Mouse (Mus musculus) ES-E14 (cell line): Measurements from ENCODE around the gene Gm11084. TPM values are rescaled to one million over a fixed set of nuclear protein-coding genes. Genes with fewer than 3 reads are reported as not detected.

Source experiments
- DNase-seq: peaks from one replicate; pipeline ENCODE4 v3.0.0-alpha.2; 2013; ENCODE audit warnings: low read depth, low spot score
- H3K27ac ChIP-seq: 2 replicates; pipeline ENCODE4 v1.5.1; 2012; ENCODE audit warnings: low read depth, mild to moderate bottlenecking, low read length, moderate library complexity, mixed read lengths; ENCODE audit not compliant: poor library complexity, insufficient read depth, severe bottlenecking
- H3K36me3 ChIP-seq: 2 replicates; pipeline ENCODE4 v1.6.1; 2012; ENCODE audit warnings: mild to moderate bottlenecking, low read length, moderate library complexity, mixed read lengths; ENCODE audit not compliant: control insufficient read depth, poor library complexity, insufficient read depth, severe bottlenecking
- H3K4me1 ChIP-seq, 2 experiments: fragments of 150-350 bp in 1 of 2; sonication (generic) in 1 of 2; 2 replicates each; pipeline ENCODE4 v1.6.1; 2012; ENCODE audit warnings: low read length in 2 of 2, mild to moderate bottlenecking in 1 of 2, mixed read lengths in 1 of 2; ENCODE audit not compliant: control insufficient read depth in 2 of 2, insufficient read depth in 2 of 2, poor library complexity in 1 of 2
- H3K4me3 ChIP-seq, 2 experiments: fragments of 150-350 bp in 1 of 2; sonication (generic) in 1 of 2; 2 replicates each; pipeline ENCODE4 v1.5.1; 2012; ENCODE audit warnings: low read length in 2 of 2, low read depth in 1 of 2, mild to moderate bottlenecking in 1 of 2, mixed read lengths in 1 of 2; ENCODE audit not compliant: insufficient read depth in 1 of 2, poor library complexity in 1 of 2, severe bottlenecking in 1 of 2
- H3K9ac ChIP-seq: 2 replicates; pipeline ENCODE4 v1.6.1; 2012; ENCODE audit warnings: low read depth, mild to moderate bottlenecking, low read length, mixed read lengths; ENCODE audit not compliant: poor library complexity, insufficient read depth, severe bottlenecking
- H3K9me3 ChIP-seq: fragments of 150-350 bp; sonication (generic); 2 replicates; pipeline ENCODE4 v1.6.1; 2012; ENCODE audit warnings: low read depth, mild to moderate bottlenecking, low read length; ENCODE audit not compliant: control insufficient read depth, insufficient read depth
- CHD2 ChIP-seq: IDR thresholded peaks from 2 replicates; pipeline ENCODE4 v1.6.1; 2014; ENCODE audit warnings: mild to moderate bottlenecking, low read depth, low read length, inconsistent platforms
- HCFC1 ChIP-seq: IDR thresholded peaks from 2 replicates; pipeline ENCODE4 v1.6.1; 2012; ENCODE audit warnings: low read length, inconsistent platforms, borderline replicate concordance; ENCODE audit not compliant: insufficient read depth
- MAFK ChIP-seq: IDR thresholded peaks from 2 replicates; pipeline ENCODE4 v1.6.1; 2014; ENCODE audit warnings: mild to moderate bottlenecking, low read depth, low read length, inconsistent platforms; ENCODE audit not compliant: insufficient read depth
- ZC3H11A ChIP-seq: IDR thresholded peaks from 2 replicates; pipeline ENCODE4 v1.6.1; 2012; ENCODE audit warnings: low read depth, mild to moderate bottlenecking, inconsistent platforms, low read length, borderline replicate concordance
- ZNF384 ChIP-seq: IDR thresholded peaks from 2 replicates; pipeline ENCODE4 v1.6.1; 2012; ENCODE audit warnings: low read depth, low read length, inconsistent platforms
- in situ Hi-C, 2 experiments: fragments of 600-800 bp; cut with MboI; formaldehyde crosslinking; loops; one replicate each; pipeline ENCODE4 v1.15.1; 2025; ENCODE audit warnings: low sequenced_read_pairs in 2 of 2, inconsistent platforms in 1 of 2; ENCODE audit not compliant: unreplicated experiment in 2 of 2
- total RNA-seq: library from RNA; depleted of rRNA; stranded (reverse); fragments of 300-350 nt; gene quantifications from 2 replicates; pipeline ENCODE4 v1.2.3, GENCODE M21; 2012; rRNA removed

The Gm11084 gene
- not detected in 2 replicates for total RNA-seq

DNA sequence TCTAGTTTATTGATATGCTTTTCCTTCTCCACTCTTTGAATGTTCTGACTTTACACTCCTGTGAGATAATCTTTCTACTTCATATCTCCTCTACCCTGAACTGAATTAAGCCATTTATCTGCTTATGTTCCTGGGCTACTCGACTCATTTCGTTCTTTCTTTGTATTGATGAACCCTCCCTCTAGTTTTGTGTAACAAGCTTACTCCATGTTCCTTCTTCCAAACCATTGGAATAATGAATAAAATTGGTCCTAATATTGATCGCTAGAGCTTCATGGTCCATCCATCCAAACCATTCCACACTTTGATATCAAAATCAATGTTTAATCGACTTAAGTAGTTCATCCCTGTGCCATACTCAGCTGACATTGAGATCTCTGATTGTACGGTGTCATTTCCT lies at the start of gene Gm11084:
Gm11084 (minus strand) TSS at position 101 of the 400 bp plus-strand sequence.
- no peak for DNase-seq
- peaks cover 2% of the 10 kb centered on the region; the same call in 1 of the 2 replicates for H3K9me3 ChIP-seq
- peak within 1 kb of the TSS; percentile 60; the same call in 1 of the 2 replicates for H3K27ac ChIP-seq

DNA sequence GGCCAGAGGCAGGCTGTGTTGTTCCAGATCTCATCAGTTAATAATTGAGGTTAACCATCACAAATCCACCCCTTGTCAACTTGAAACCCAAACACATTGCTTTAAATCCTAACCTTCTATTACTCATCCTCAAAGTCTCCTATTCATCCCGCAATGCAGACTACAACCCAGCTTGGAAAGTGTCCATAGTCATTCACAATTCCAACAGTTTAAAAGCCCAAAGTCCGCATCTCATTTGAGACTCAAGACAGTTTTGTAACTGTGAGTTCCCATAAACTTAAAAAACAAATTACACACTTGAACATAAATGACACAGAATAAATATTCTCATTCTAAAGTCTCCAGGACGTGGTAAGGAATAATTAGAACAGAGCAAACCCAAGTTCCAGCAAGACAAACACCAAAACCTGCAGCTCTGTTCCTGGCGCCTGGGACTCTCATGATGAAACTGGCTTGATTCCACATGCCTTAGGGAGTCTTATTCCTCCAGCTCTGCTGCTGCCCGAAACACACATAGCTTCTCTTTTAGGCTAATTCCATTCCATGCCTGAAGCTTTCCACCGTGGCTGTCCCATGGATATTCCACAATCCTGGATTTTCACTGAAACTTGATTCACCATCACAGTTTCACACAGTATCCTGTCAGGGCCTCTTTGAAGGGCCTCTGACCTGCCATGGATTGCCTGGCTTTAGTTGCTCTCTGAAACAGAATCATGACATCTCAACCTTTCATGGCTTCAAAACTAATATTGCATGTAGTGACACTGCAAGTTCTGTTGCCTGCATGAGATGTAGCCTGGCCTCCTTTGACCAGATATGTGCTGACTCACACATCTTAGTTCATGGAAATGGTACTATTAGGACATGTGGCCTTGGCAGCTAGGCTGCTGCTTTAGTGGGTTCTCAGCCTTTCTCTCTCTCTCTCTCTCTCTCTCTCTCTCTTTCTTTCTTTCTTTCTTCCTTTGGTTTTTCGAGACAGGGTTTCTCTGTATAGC lies 44.8 kb upstream of the Gm11084 start:
- Histone ChIP-seq H3K4me3 (no peak overlapping the region), H3K9ac (no peak overlapping the region), H3K4me1 (no peaks in the 10 kb centered on the region), H3K9me3 (no peaks in the 10 kb centered on the region), H3K27ac (no peak overlapping the region), H3K36me3 (no peaks in the 10 kb centered on the region)
- no peak for TF ChIP-seq CHD2
- DNase-seq = no peak
- in situ Hi-C loops = no loop called here

More for the DNA sequence above, at the start of gene Gm11084:
- TF ChIP-seq ZC3H11A = no peak
- no peak for TF ChIP-seq HCFC1
- TF ChIP-seq ZNF384 = no peak
- TF ChIP-seq MAFK = no peak
- no peak for TF ChIP-seq CHD2
- no peak within 1 kb of the TSS for H3K9ac ChIP-seq
- H3K4me1 ChIP-seq = peaks cover 10 to 13% of the 10 kb centered on the region in 2 experiments
- no peak within 1 kb of the TSS for H3K4me3 ChIP-seq
- peaks cover 2% of the 10 kb centered on the region; the same call in 1 of the 2 replicates for H3K36me3 ChIP-seq
- in situ Hi-C loops = no loop called here

GRCm38 (mm10) chr2:73029846-73030245 lies 43.3 kb upstream of the Gm11084 start:
- Histone ChIP-seq H3K4me3 (no peak overlapping the region), H3K27ac (no peak overlapping the region), H3K9me3 (no peaks in the 10 kb centered on the region), H3K36me3 (no peaks in the 10 kb centered on the region), H3K4me1 (no peaks in the 10 kb centered on the region; a peak in 1 of 4 replicates), H3K9ac (no peak overlapping the region)
- no peak for TF ChIP-seq HCFC1
- TF ChIP-seq MAFK = no peak
- no peak for TF ChIP-seq CHD2
- TF ChIP-seq ZC3H11A = no peak
- TF ChIP-seq ZNF384 = no peak
- no peak for DNase-seq
- in situ Hi-C loops = no loop called here

- in situ Hi-C loops = no loop called here
- TF ChIP-seq HCFC1 (no peak), ZNF384 (no peak), MAFK (no peak), CHD2 (no peak), ZC3H11A (no peak)
Observed at GRCm38 (mm10) chr2:73028019-73028418, 41.5 kb upstream of the Gm11084 start.

More at GRCm38 (mm10) chr2:73028019-73028418, 41.5 kb upstream of the Gm11084 start:
- no peak overlapping the region for H3K27ac ChIP-seq
- H3K9me3 ChIP-seq = no peaks in the 10 kb centered on the region
- H3K4me1 ChIP-seq = peaks cover 1 to 4% of the 10 kb centered on the region in 2 experiments; a peak in 3 of 4 replicates
- H3K36me3 ChIP-seq = no peaks in the 10 kb centered on the region
- H3K4me3 ChIP-seq = no peak overlapping the region
- DNase-seq = no peak
- H3K9ac ChIP-seq = no peak overlapping the region
